Mouse (Mus musculus) gastrocnemius, postnatal 25 days (tissue): ENCODE measurements around the gene Pax8. TPM values are rescaled to one million over a fixed set of nuclear protein-coding genes. Genes with fewer than 3 reads are reported as not detected.

Experiments used
- DNase-seq: peaks from one replicate; pipeline ENCODE4 v3.0.0; 2022
- long read RNA-seq, 2 experiments: library from polyadenylated mRNA; stranded (forward); transcript quantifications; one replicate each; pipeline ENCODE4 v2.0.0; 2021
- total RNA-seq, 2 experiments: library from RNA; stranded (reverse); gene quantifications; 1 replicate in 1 of 2; 2 replicates in 1 of 2; pipeline ENCODE4 v1.2.3; 2021

Pax8 gene
- total RNA-seq = not detected
- long read RNA-seq, experiment 1 = 0 reads
- long read RNA-seq, experiment 2 = 0 reads

- no peak for DNase-seq
These were observed at the start of gene Pax8 for GRCm38 (mm10) chr2:24475420-24475819. Pax8 (minus strand) TSS chr2:24475599.

DNA sequence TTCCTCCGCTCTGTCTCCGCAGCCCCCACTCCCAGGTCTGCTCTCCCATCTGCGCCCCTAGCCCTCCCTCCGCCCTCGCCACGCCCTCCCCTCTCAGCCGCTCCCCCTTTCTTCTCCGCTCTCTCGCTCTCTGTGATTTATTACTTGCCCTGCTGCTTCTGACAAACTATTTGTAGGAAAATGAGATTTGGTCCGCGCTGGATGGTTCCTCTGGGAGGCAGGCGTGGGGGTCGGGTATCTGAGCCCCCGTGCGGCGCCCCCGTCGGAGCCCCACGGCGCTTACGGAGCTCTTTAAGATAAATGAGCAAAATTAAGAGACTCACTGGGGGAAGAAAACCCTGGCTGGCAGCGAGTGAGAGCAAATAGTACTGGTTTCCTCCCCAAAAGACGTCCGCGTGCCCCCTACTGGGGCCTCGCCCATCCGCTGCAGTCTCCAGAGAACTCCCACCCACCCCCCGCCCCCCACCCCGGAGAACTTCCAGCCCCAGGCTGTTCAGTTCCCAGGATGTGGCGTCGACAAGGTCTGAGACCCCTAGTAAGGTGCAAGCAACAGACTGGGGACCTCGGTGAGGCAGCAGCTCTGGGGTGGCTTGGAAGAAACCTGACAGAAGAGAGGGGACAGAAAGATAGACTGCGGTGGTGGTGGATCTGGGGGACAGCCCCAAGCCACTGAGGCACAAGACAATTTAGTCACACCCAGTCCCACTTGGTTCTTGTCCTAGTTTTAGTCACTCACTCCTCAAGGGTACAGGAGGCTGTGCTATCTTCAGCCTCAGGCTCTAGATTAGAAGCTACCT, 46.2 kb upstream of the Pax8 start:
- DNase-seq = no peak

GRCm38 (mm10) chr2:24520576-24521272, 45.3 kb upstream of the Pax8 start:
- DNase-seq = no peak

GRCm38 (mm10) chr2:24516946-24517345, 41.5 kb upstream of the Pax8 start:
- no peak for DNase-seq

- DNase-seq = no peak
These were observed 32.0 kb upstream of the Pax8 start for GRCm38 (mm10) chr2:24507359-24507758.

DNA sequence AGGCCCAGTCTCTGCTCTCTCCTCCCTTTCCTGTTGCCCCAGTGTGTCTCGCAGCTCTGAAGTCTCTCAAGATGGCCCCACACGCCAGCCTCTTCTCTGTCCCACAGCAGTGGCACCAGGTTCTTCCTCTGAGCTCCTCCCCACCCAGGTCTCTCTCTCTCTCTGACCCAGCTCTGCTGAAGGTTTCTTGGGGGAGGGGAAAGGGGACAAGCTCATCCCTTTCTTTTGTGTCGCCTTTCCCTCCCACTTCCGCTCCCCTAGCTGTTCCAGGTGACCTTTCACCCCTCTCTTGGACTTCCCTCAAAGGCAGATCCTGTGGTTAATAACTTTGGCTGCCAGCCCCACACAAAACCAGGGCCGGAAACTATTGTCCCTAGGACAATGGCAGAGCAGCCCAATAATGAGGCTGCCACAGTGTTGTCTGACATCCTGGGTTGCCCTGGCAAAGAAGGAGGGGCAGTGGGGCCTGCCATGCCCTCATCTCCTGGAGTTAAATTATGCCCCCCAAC, 27.6 kb upstream of the Pax8 start:
- no peak for DNase-seq

- DNase-seq = no peak
These were observed 25.5 kb upstream of the Pax8 start for GRCm38 (mm10) chr2:24500921-24501320.

GRCm38 (mm10) chr2:24490564-24490963, 15.2 kb upstream of the Pax8 start:
- DNase-seq = no peak

DNA sequence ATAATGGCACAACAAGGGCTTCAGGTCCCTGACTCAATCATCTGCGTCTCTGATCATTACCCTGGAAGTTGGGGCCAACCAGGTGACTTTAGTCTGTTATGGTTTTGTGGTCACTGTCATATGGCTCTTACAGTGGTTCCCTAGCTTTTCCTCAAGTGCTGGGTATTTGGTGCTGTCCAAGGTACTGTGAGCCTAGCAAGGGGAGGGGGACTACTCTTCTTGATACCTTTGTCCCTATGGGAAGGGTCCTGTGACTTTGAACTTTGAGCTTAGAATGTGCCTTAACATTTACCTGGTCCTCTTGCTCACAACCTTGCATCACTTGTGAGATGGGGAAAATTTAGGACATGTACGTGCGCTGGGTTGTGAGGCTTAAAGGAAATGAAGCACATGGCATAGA, 13.3 kb upstream of the Pax8 start:
- no peak for DNase-seq

- DNase-seq = no peak
These were observed 11.8 kb upstream of the Pax8 start for GRCm38 (mm10) chr2:24487056-24487825.

DNA sequence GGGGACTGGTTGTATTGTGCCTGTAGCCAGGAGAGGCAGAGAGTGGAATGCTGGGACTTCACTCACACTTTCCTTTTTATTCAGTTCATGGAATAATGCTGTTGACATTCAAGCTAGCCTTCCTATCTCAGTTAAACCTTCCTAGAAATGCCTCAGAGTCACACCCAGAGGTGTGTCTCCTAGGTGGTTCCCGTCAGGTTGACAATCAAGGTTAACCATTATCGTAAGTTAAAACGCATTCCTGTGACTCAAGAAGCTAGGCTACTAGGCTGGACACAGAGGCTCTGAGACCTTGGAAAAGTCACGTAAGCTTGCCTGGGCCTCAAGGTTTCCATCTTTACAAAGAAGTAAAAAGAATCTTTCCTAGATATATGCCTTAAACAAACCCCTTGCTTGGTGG, 10.0 kb upstream of the Pax8 start:
- no peak for DNase-seq

DNA sequence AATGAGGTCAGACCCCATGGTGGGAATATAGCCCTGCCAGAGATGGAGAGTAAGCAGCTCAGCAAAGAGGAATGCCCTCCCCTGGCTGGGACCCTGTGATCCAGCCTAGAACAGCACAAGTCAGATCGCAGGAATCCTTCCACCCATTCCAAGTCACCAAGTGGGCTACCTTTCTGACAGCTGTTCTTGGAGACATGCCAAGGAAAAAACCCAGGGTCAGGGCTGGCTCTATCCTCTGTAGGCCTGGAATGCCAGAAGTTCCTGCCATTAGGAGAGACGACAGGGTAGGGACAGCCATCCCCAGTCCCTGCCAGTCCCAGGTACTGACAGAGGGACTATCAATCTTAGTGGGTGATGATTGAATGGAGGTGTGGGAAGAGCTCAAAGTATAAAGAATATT, 4.5 kb upstream of the Pax8 start:
- no peak for DNase-seq

DNA sequence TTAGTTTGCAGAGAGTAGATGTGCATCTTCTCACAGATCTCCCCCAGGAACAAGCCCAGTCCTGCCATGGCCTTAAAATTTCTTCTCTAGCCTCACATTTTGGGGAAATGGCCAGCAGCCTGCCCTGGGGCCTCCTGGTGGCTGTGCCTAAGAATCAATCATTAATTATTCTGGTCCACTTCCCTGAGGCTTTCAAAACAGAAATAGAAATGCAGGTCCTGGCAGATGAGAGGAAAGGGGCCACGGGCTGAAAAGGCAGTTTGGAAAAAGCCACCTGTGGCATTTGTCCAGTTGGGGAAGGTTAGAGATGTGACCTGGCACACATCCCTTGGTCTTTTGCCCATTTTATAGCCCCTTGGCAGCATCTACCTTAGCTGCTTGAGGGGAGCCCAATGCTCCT, 3.8 kb upstream of the Pax8 start:
- no peak for DNase-seq

DNA sequence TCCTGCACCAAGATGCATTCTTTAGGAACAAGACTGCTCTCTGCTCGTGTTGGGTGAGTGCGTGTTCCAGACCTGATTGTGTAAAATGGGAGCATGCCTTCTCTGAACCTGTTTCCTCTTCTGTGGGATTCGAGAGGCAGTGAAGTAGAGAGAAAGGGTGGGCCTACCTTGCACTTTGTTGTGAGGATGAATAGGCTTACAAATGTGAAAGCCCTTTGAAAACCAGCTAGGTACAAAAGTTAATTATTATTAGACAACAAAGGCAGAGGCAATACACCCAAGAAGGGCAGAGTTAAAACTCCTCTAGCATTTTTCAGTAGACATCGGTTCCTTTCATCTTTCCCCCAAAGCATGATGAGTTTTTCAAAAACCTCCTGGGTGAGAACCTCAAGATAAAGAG, 3.2 kb upstream of the Pax8 start:
- DNase-seq = no peak

DNA sequence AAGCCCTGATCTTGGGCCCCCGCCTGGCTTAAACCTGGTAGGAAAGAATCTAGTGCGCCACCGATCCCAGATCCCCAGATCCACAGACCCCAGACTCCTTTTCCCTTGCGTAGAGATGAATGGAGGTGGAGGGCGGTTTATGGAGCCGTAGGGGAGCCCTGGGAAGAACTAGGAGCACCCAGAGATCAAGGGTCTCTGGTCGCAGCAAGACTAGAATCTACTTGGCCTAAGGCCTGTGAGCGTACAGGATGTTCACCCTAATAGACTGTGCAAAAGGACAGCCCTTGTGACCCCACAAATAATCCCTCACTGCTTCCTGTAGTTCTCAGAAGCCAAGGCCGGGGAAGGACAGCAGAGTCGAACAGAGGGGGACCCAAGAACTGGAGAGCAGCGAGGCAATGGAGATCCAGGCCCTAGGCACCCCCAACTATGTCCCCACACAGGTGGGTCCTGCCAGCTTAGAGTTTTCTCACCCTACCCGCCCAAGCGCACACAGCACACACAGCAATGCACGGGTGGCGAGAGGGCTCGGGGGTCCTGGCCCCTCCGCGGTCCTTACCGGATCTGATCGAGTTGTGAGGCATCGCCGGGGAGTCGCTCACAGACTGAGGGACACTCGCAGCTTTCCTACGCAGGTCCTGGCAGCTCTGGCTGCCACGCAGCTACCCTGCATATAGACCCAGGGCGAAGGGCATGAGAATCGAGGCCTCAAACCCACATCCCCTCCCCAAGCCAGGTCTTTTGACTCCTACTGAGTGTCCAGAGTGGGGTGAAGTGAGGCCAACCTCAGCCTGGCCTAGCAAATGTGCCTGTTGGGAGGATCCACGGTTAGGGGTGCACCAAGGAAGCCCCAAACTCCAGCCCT, 653 bp downstream of the Pax8 start:
- no peak for DNase-seq

- DNase-seq = no peak
These were observed 1.5 kb downstream of the Pax8 start for GRCm38 (mm10) chr2:24473641-24474511.

DNA sequence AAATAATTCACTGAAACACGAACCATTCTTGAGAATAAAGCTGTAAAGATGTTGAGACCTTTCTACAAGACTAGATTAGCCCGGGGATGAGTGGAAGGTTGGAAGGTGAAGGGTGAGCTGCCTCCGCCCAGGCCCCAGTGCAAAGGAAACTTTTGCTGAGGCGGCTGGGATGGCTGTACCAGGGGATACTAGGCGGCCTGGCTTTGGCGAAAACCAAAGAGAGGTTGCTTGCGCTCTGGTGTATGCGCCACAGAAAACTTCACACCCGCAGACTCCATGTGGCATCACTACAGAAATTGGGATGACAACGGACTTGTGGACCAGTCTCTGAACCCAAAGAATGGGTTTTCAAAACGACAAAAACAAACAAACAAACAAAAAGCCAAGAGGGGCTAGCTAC, 2.7 kb downstream of the Pax8 start:
- DNase-seq = no peak

DNA sequence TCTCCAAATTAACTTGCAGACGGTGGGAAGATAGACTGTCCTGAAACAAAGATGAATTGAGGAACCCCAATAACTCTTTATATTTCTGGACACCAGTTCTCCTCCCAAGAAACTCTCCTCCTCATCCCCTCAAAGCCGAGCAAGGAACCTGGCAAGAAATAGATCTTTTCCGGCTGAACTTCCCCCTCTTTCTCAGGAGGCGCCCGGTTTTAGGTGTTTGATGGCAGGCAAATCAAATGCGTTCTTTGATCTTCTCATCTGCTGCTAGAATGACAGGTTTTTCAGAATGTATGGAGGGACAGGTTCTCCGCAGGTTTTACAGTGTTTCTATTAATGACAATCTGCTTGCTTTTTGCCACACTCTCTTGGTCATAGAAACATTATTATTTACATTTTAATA, 3.3 kb downstream of the Pax8 start:
- DNase-seq = no peak

DNA sequence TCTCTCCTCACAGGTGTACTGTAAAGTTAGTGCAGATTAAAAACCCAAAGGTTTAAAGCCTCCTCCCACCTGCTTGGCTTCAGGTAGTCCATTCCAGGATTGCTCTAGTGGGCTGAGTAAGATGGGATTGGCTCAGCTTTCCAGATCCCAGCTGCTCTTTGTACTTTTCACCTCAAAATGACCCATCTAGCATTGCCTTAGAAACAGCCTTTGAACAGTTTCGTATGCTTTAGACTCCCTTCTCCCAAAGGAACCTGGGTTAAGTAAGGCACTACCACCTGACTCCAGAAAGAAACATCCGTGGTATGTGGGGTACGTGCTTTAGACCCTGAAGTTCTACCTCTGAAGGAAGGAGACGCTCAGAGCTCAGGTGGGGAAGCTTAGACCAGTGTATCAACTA, 6.3 kb downstream of the Pax8 start:
- no peak for DNase-seq

GRCm38 (mm10) chr2:24468430-24468829, 7.0 kb downstream of the Pax8 start:
- DNase-seq = no peak

- DNase-seq = no peak
These were observed 8.2 kb downstream of the Pax8 start for GRCm38 (mm10) chr2:24467156-24467555.
